Mouse (Mus musculus) CH12.LX (cell line): Measurements from ENCODE around the gene Disp2. TPM values are rescaled to one million over a fixed set of nuclear protein-coding genes. Genes with fewer than 3 reads are reported as not detected.

Source experiments
- DNase-seq: peaks from one replicate; pipeline ENCODE4 v3.0.0-alpha.2; 2013; ENCODE audit errors: extremely low read depth
- H3K27ac ChIP-seq: 2 replicates; pipeline ENCODE4 v1.5.1; 2012; ENCODE audit warnings: low read depth, mild to moderate bottlenecking, control low read depth, moderate library complexity; ENCODE audit not compliant: insufficient read depth
- H3K27me3 ChIP-seq: replicated peaks from 2 replicates; pipeline ENCODE3; 2012; ENCODE audit warnings: inconsistent platforms
- H3K36me3 ChIP-seq, 2 experiments: replicated peaks in 1 of 2; 2 replicates each; pipeline versions ENCODE3 to v1.6.1; 2012; ENCODE audit warnings: inconsistent platforms in 1 of 2, low read length in 1 of 2, mild to moderate bottlenecking in 1 of 2, mixed read lengths in 1 of 2, moderate library complexity in 1 of 2; ENCODE audit not compliant: control insufficient read depth in 1 of 2, insufficient read depth in 1 of 2
- H3K4me1 ChIP-seq, 2 experiments: 2 replicates each; pipeline ENCODE4 v1.6.1; 2012; ENCODE audit warnings: inconsistent platforms in 1 of 2, moderate library complexity in 1 of 2; ENCODE audit not compliant: insufficient read depth in 2 of 2, control insufficient read depth in 1 of 2
- H3K4me2 ChIP-seq: 2 replicates; pipeline ENCODE4 v1.6.1; 2012; ENCODE audit warnings: low read depth, mild to moderate bottlenecking, control low read depth; ENCODE audit not compliant: poor library complexity, insufficient read depth, severe bottlenecking
- H3K4me3 ChIP-seq, 3 experiments: fragments of 150-350 bp in 1 of 3; sonication (generic) in 1 of 3; replicated peaks in 1 of 3; 2 replicates each; pipeline versions ENCODE3 to v1.5.1; 2011 to 2012; ENCODE audit warnings: low read depth in 2 of 3, low read length in 2 of 3, mild to moderate bottlenecking in 2 of 3, moderate library complexity in 2 of 3, control low read depth in 1 of 3, improper control_type of control experiment in 1 of 3, inconsistent platforms in 1 of 3, mixed read lengths in 1 of 3; ENCODE audit not compliant: poor library complexity in 1 of 3
- H3K79me2 ChIP-seq: replicated peaks from 2 replicates; pipeline ENCODE4 v1.6.1; 2012; ENCODE audit warnings: mild to moderate bottlenecking, moderate library complexity; ENCODE audit not compliant: control insufficient read depth, poor library complexity, insufficient read depth, severe bottlenecking; ENCODE audit errors: extremely low read depth
- H3K9ac ChIP-seq: 2 replicates; pipeline ENCODE4 v1.6.1; 2012; ENCODE audit warnings: low read depth, mild to moderate bottlenecking, control low read depth, moderate library complexity; ENCODE audit not compliant: insufficient read depth
- H3K9me3 ChIP-seq: replicated peaks from 2 replicates; pipeline ENCODE3; 2012; ENCODE audit warnings: low read length, inconsistent platforms, mixed read lengths
- CHD1 ChIP-seq: IDR thresholded peaks from 2 replicates; pipeline ENCODE4 v1.6.1; 2012; ENCODE audit warnings: low read depth, low read length, improper control_type of control experiment, inconsistent platforms
- CTCF ChIP-seq, 2 experiments: IDR thresholded peaks in 1 of 2; conservative IDR thresholded peaks in 1 of 2; 2 replicates each; pipeline ENCODE4 v1.5.1; 2011 to 2012; ENCODE audit warnings: low read depth in 2 of 2, low read length in 2 of 2, improper control_type of control experiment in 1 of 2, inconsistent platforms in 1 of 2, mild to moderate bottlenecking in 1 of 2, moderate library complexity in 1 of 2
- EP300 ChIP-seq: IDR thresholded peaks from 2 replicates; pipeline ENCODE4 v1.6.1; 2011; ENCODE audit warnings: low read length, improper control_type of control experiment
- GABPA ChIP-seq: IDR thresholded peaks from 2 replicates; pipeline ENCODE4 v1.6.1; 2012; ENCODE audit warnings: low read depth, low read length, improper control_type of control experiment, inconsistent platforms; ENCODE audit not compliant: insufficient replicate concordance
- HCFC1 ChIP-seq: IDR thresholded peaks from 2 replicates; pipeline ENCODE4 v1.6.1; 2012; ENCODE audit warnings: low read depth, mild to moderate bottlenecking, inconsistent platforms, low read length, improper control_type of control experiment
- IRF4 ChIP-seq: IDR thresholded peaks from 2 replicates; pipeline ENCODE4 v1.6.1; 2014; ENCODE audit warnings: low read depth, mild to moderate bottlenecking, inconsistent platforms, low read length, improper control_type of control experiment
- JUND ChIP-seq: conservative IDR thresholded peaks from 2 replicates; pipeline ENCODE4 v1.6.1; 2011; ENCODE audit warnings: low read depth, low read length, improper control_type of control experiment
- KAT2A ChIP-seq: IDR thresholded peaks from 2 replicates; pipeline ENCODE4 v1.6.1; 2012; ENCODE audit warnings: low read length, improper control_type of control experiment, inconsistent platforms; ENCODE audit not compliant: insufficient replicate concordance
- MAX ChIP-seq: IDR thresholded peaks from 2 replicates; pipeline ENCODE4 v1.6.1; 2011; ENCODE audit warnings: low read length, improper control_type of control experiment
- MAZ ChIP-seq: IDR thresholded peaks from 2 replicates; pipeline ENCODE4 v1.6.1; 2012; ENCODE audit warnings: low read depth, mild to moderate bottlenecking, inconsistent platforms, low read length, improper control_type of control experiment, moderate library complexity
- MEF2A ChIP-seq: IDR thresholded peaks from 2 replicates; pipeline ENCODE4 v1.6.1; 2014; ENCODE audit warnings: low read depth, mild to moderate bottlenecking, inconsistent platforms, low read length, improper control_type of control experiment, borderline replicate concordance
- NELFE ChIP-seq: IDR thresholded peaks from 2 replicates; pipeline ENCODE4 v1.6.1; 2011; ENCODE audit warnings: low read depth, low read length, improper control_type of control experiment
- PAX5 ChIP-seq: IDR thresholded peaks from 2 replicates; pipeline ENCODE4 v1.6.1; 2012; ENCODE audit warnings: low read length, inconsistent platforms, mixed read lengths
- POLR2A ChIP-seq: IDR thresholded peaks from 2 replicates; pipeline ENCODE4 v1.6.1; 2011; ENCODE audit warnings: low read depth, mild to moderate bottlenecking, improper control_type of control experiment, low read length
- POLR2AphosphoS2 ChIP-seq: IDR thresholded peaks from 2 replicates; pipeline ENCODE4 v1.6.1; 2011; ENCODE audit warnings: low read depth, low read length, improper control_type of control experiment
- RAD21 ChIP-seq: IDR thresholded peaks from 2 replicates; pipeline ENCODE4 v1.6.1; 2011; ENCODE audit warnings: low read depth, mild to moderate bottlenecking, low read length, improper control_type of control experiment, moderate library complexity
- SIN3A ChIP-seq: IDR thresholded peaks from 2 replicates; pipeline ENCODE4 v1.6.1; 2012; ENCODE audit warnings: low read length, improper control_type of control experiment, inconsistent platforms
- SMC3 ChIP-seq: IDR thresholded peaks from 2 replicates; pipeline ENCODE4 v1.6.1; 2011; ENCODE audit warnings: low read depth, low read length, improper control_type of control experiment
- TBP ChIP-seq: conservative IDR thresholded peaks from 2 replicates; pipeline ENCODE4 v1.6.1; 2011; ENCODE audit warnings: low read depth, low read length, improper control_type of control experiment
- USF2 ChIP-seq: conservative IDR thresholded peaks from 2 replicates; pipeline ENCODE4 v1.6.1; 2011; ENCODE audit warnings: low read depth, low read length, improper control_type of control experiment
- ZKSCAN1 ChIP-seq: IDR thresholded peaks from 2 replicates; pipeline ENCODE4 v1.6.1; 2012; ENCODE audit warnings: low read depth, inconsistent platforms, low read length, improper control_type of control experiment, borderline replicate concordance
- ZMIZ1 ChIP-seq: IDR thresholded peaks from 2 replicates; pipeline ENCODE4 v1.6.1; 2012; ENCODE audit warnings: low read depth, mild to moderate bottlenecking, inconsistent platforms, low read length, improper control_type of control experiment
- ZNF384 ChIP-seq: IDR thresholded peaks from 2 replicates; pipeline ENCODE4 v1.6.1; 2012; ENCODE audit warnings: low read depth, low read length, improper control_type of control experiment, inconsistent platforms
- dilution Hi-C: fragments of 300-500 bp; cut with MboI; formaldehyde crosslinking; loops from 2 replicates; pipeline ENCODE4 v1.14.3; 2020; ENCODE audit warnings: low sequenced_read_pairs; ENCODE audit not compliant: extremely low pct_unique_long_range_greater_than_20kb, extremely low pct_ligation_motif_present
- in situ Hi-C: fragments of 300-500 bp; cut with MboI; formaldehyde crosslinking; loops from 3 replicates; pipeline ENCODE4 v1.14.3; 2019; ENCODE audit warnings: low sequenced_read_pairs, low pct_ligation_motif_present, low pct_unique_long_range_greater_than_20kb, mixed read lengths
- polyA plus RNA-seq: library from polyadenylated mRNA; unstranded; fragments of >175 nt; gene quantifications from 2 replicates; pipeline ENCODE4 v1.2.1, GENCODE M21; 2012; ENCODE audit warnings: low read depth; ENCODE audit not compliant: insufficient read length
- total RNA-seq, 2 experiments: library from RNA; depleted of rRNA; stranded (reverse); fragments of 300-350 nt in 1 of 2; fragments of >200 nt in 1 of 2; gene quantifications; 2 replicates each; pipeline ENCODE4 v1.2.3; 2012 to 2014

Gene Disp2
- total and polyA plus RNA-seq, 3 experiments = not detected

DNA sequence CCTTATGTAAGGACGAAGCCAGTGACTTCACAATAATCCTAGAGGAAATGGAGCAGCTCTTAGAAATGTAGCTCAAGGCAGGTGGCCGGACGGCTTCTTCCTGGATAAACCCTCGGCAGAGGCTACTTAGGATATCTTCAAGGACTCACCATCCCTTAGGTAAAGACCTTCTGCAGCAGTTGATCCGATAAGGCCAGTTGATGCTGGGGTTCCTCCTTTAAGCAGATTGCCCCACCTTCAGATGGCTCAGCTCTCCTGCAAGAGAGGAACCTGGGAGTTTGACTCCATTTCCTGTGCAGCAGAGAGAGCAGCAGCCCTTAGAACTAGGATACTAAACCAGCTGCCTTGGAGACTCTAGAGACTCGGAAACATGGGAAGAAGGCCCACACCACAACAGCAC lies 54.5 kb downstream of the Disp2 start:
- peaks cover 51 to 78% of the 10 kb centered on the region in 2 experiments for H3K36me3 ChIP-seq
- dilution Hi-C loops = no loop called here

DNA sequence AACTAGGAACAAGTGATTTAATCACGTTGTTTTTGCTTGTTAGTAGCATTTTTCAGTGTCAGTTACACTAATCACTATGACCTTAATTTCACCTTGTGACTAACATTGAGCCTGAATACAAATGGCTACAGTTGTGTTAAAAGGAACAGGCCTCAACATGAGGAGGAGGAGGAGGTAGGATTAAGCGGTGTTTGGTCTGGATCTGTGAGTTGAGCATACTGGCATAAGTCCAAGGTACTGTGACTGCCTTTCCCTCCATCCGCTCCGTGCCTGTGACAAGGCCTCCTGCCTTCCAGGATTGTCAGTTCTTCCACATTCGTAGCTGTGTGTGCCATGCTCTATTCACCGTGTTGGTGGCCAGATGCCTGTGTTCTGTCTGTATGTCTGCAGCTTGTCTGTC lies 55.6 kb downstream of the Disp2 start:
- Histone ChIP-seq H3K4me3 (no peak overlapping the region), H3K9me3 (no peaks in the 10 kb centered on the region), H3K79me2 (no peaks in the 10 kb centered on the region), H3K4me1 (no peaks in the 10 kb centered on the region)
- TF ChIP-seq GABPA (no peak), ZNF384 (no peak), POLR2A (no peak), JUND (no peak), HCFC1 (no peak), SMC3 (no peak)
- TF ChIP-seq, all 38 proteins: peak for 0
- no peak for DNase-seq
- dilution Hi-C loops = no loop called here
- no peak overlapping the region for H3K27ac ChIP-seq
- H3K27me3 ChIP-seq = no peaks in the 10 kb centered on the region
- in situ Hi-C loops = no loop called here
- peaks cover 47 to 69% of the 10 kb centered on the region in 2 experiments for H3K36me3 ChIP-seq
- no peak overlapping the region for H3K4me2 ChIP-seq
- no peak overlapping the region for H3K9ac ChIP-seq

More for the DNA sequence above, 54.5 kb downstream of the Disp2 start:
- Histone ChIP-seq H3K79me2 (no peaks in the 10 kb centered on the region), H3K27ac (no peak overlapping the region), H3K4me2 (no peak overlapping the region), H3K4me1 (no peaks in the 10 kb centered on the region), H3K9ac (no peak overlapping the region), H3K9me3 (no peaks in the 10 kb centered on the region), H3K4me3 (no peak overlapping the region), H3K27me3 (no peaks in the 10 kb centered on the region)
- in situ Hi-C loops = no loop called here
- TF ChIP-seq SIN3A (no peak), RAD21 (no peak), CTCF (conservative IDR thresholded peaks at IDR 0.05 in 1 of 2, IDR thresholded peaks at IDR 0.05 in 1 of 2; ENCODE audit: low read depth in 2 of 2, low read length in 2 of 2) (no peak), POLR2A (no peak), NELFE (no peak), MAZ (no peak), CHD1 (no peak), KAT2A (no peak), MEF2A (no peak), POLR2AphosphoS2 (no peak), ZNF384 (no peak), IRF4 (no peak), ZKSCAN1 (no peak), USF2 (no peak), TBP (no peak), PAX5 (no peak), ZMIZ1 (no peak), SMC3 (no peak), EP300 (no peak), MAX (no peak)
- no peak for DNase-seq
